Mouse (Mus musculus): ENCODE results near the gene Kcnk13. TPM values are rescaled to one million over a fixed set of nuclear protein-coding genes. Genes with fewer than 3 reads are reported as not detected.
A peak's percentile ranks its signal among the peaks of the same experiment; 100 is the strongest.

Kcnk13 gene
- polyA plus RNA-seq, 1 experiment from 2014 or later, result 0.39 TPM

GRCm38 (mm10) chr12:99939179-99939578, 25.1 kb upstream of the Kcnk13 start:
- Histone ChIP-seq H3K27ac (no peak overlapping the region), H3K9ac (no peak overlapping the region), H3K27me3 (no peaks in the 10 kb centered on the region), H3K4me2 (replicated peaks) (no peak overlapping the region), H3K4me1 (no peaks in the 10 kb centered on the region), H3K36me3 (peaks cover 65% of the 10 kb centered on the region), H3K9me3 (replicated peaks) (no peaks in the 10 kb centered on the region), H3K4me3 (no peak overlapping the region)
- 93% methylated on average over 6 of the region's 6 CpGs for WGBS
- ATAC-seq (ENCODE audit: low FRiP score), result no peak

GRCm38 (mm10) chr12:99940704-99941103, 23.6 kb upstream of the Kcnk13 start:
- ATAC-seq (ENCODE audit: low FRiP score), result no peak
- H3K4me3 ChIP-seq, result no peak overlapping the region
- H3K36me3 ChIP-seq, result peaks cover 59% of the 10 kb centered on the region
- 85% methylated on average over 7 of the region's 7 CpGs for WGBS
- H3K4me2 ChIP-seq (replicated peaks), result no peak overlapping the region
- no peaks in the 10 kb centered on the region for H3K4me1 ChIP-seq
- no peak overlapping the region for H3K9ac ChIP-seq
- no peaks in the 10 kb centered on the region for H3K9me3 ChIP-seq (replicated peaks)
- no peak overlapping the region for H3K27ac ChIP-seq
- no peaks in the 10 kb centered on the region for H3K27me3 ChIP-seq

- Histone ChIP-seq H3K4me2 (replicated peaks) (no peak overlapping the region), H3K4me3 (no peak overlapping the region), H3K4me1 (no peaks in the 10 kb centered on the region), H3K27ac (no peak overlapping the region), H3K9ac (no peak overlapping the region), H3K36me3 (peaks cover 47% of the 10 kb centered on the region), H3K9me3 (replicated peaks) (no peaks in the 10 kb centered on the region), H3K27me3 (no peaks in the 10 kb centered on the region)
- WGBS, result 88% methylated on average over 8 of the region's 8 CpGs
- ATAC-seq (ENCODE audit: low FRiP score), result no peak
These were observed 21.9 kb upstream of the Kcnk13 start for GRCm38 (mm10) chr12:99942441-99942840.

GRCm38 (mm10) chr12:99952928-99953327, 11.4 kb upstream of the Kcnk13 start:
- ATAC-seq (ENCODE audit: low FRiP score), result no peak
- Histone ChIP-seq H3K4me2 (replicated peaks) (no peak overlapping the region), H3K27me3 (no peaks in the 10 kb centered on the region), H3K36me3 (peaks cover 9% of the 10 kb centered on the region; the same call in 1 of the 2 replicates), H3K27ac (no peak overlapping the region), H3K9me3 (replicated peaks) (no peaks in the 10 kb centered on the region), H3K4me1 (0 out of 2 replicates have a peak, but pooled peaks cover 1% of the 10 kb centered on the region), H3K4me3 (no peak overlapping the region), H3K9ac (no peak overlapping the region)
- 54% methylated on average over 7 of the region's 7 CpGs for WGBS

GRCm38 (mm10) chr12:99956411-99956810, 7.9 kb upstream of the Kcnk13 start:
- no peak overlapping the region for H3K9ac ChIP-seq
- H3K27me3 ChIP-seq, result 0 out of 2 replicates have a peak, but pooled peaks cover 3% of the 10 kb centered on the region
- peaks cover 10% of the 10 kb centered on the region; the same call in 1 of the 2 replicates for H3K4me1 ChIP-seq
- no peak overlapping the region for H3K4me2 ChIP-seq (replicated peaks)
- H3K36me3 ChIP-seq, result peaks cover 7% of the 10 kb centered on the region; the same call in 1 of the 2 replicates
- no peak overlapping the region for H3K27ac ChIP-seq
- no peak for ATAC-seq (ENCODE audit: low FRiP score)
- 85% methylated on average over 7 of the region's 7 CpGs for WGBS
- no peaks in the 10 kb centered on the region for H3K9me3 ChIP-seq (replicated peaks)
- H3K4me3 ChIP-seq, result no peak overlapping the region

GRCm38 (mm10) chr12:99958068-99959060, 5.9 kb upstream of the Kcnk13 start:
- Histone ChIP-seq H3K27me3 (peaks cover 9% of the 10 kb centered on the region), H3K9me3 (replicated peaks) (no peaks in the 10 kb centered on the region), H3K4me2 (replicated peaks) (no peak overlapping the region), H3K4me3 (no peak overlapping the region), H3K4me1 (peaks cover 10% of the 10 kb centered on the region; the same call in 1 of the 2 replicates), H3K36me3 (peaks cover 7% of the 10 kb centered on the region; the same call in 1 of the 2 replicates), H3K9ac (no peak overlapping the region), H3K27ac (no peak overlapping the region)
- 53% methylated on average over 9 of the region's 9 CpGs for WGBS
- peak; percentile 46; the same call in 1 of the 2 replicates for ATAC-seq (ENCODE audit: low FRiP score)

- ATAC-seq (ENCODE audit: low FRiP score), result no peak
- Histone ChIP-seq H3K4me2 (replicated peaks) (no peak overlapping the region), H3K36me3 (peaks cover 7% of the 10 kb centered on the region; the same call in 1 of the 2 replicates), H3K4me3 (no peak overlapping the region), H3K4me1 (peaks cover 13% of the 10 kb centered on the region), H3K9me3 (replicated peaks) (no peaks in the 10 kb centered on the region), H3K27me3 (peaks cover 18% of the 10 kb centered on the region), H3K9ac (no peak overlapping the region), H3K27ac (no peak overlapping the region)
These were observed 5.0 kb upstream of the Kcnk13 start for GRCm38 (mm10) chr12:99959291-99959690.

GRCm38 (mm10) chr12:99959930-99960329, 4.4 kb upstream of the Kcnk13 start:
- no peaks in the 10 kb centered on the region for H3K9me3 ChIP-seq (replicated peaks)
- peaks cover 19% of the 10 kb centered on the region for H3K4me1 ChIP-seq
- H3K27me3 ChIP-seq, result peaks cover 24% of the 10 kb centered on the region
- H3K27ac ChIP-seq, result no peak overlapping the region
- H3K4me3 ChIP-seq, result no peak overlapping the region
- H3K36me3 ChIP-seq, result peaks cover 7% of the 10 kb centered on the region; the same call in 1 of the 2 replicates
- no peak for ATAC-seq (ENCODE audit: low FRiP score)
- H3K4me2 ChIP-seq (replicated peaks), result no peak overlapping the region
- no peak overlapping the region for H3K9ac ChIP-seq
- 34% methylated on average over 10 of the region's 10 CpGs for WGBS

GRCm38 (mm10) chr12:99960675-99961074, 3.6 kb upstream of the Kcnk13 start:
- Histone ChIP-seq H3K4me1 (peaks cover 27% of the 10 kb centered on the region), H3K36me3 (peaks cover 2% of the 10 kb centered on the region; the same call in 1 of the 2 replicates), H3K27ac (no peak overlapping the region), H3K9ac (no peak overlapping the region), H3K27me3 (peaks cover 32% of the 10 kb centered on the region), H3K4me3 (no peak overlapping the region), H3K4me2 (replicated peaks) (no peak overlapping the region), H3K9me3 (replicated peaks) (no peaks in the 10 kb centered on the region)
- WGBS, result 94% methylated on average over 7 of the region's 7 CpGs
- no peak for ATAC-seq (ENCODE audit: low FRiP score)

DNA sequence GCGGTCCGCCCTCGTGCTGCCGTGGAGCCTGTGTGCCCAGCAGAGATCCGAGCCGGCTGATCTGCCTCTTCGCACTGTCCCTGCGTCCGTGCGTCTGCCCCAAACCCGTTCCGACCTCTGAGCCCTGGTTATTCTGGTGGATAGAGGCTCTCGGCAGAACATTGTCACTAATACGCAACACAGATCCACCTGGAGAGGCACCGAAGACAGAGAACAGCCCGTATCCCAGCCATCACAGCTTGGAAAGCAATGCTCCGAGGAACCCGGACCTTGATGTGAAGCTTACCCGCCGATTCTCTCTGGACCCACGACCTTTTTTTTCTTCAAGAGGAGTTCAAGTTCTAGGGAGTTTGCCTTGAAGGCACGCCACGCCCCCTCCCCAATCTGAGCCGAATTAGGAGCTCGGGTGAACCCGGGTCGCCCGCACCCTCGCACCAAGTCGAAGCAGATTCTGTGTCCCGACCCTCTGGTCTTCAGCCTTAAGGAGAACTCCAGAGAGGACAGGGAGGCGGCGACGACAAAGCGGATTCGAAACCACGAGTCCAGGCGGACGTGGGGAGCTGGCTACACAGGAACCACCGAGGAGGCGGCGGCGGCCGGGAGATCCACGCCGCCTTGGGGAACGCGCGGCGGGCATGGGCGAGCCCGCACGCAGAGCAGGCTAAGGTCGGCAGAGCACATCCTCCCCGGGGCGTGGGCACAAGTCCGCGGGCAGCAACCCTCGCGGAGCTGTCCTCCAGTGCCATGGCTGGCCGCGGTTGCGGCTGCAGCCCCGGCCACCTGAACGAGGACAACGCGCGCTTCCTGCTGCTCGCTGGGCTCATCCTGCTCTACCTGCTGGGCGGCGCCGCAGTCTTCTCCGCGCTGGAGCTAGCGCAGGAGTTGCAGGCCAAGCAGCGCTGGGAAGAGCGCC, 1.2 kb downstream of the Kcnk13 start:
- Histone ChIP-seq H3K9ac (peak overlapping the region; percentile 69), H3K27ac (no peak overlapping the region)

GRCm38 (mm10) chr12:99966116-99966770, 1.9 kb downstream of the Kcnk13 start:
- Histone ChIP-seq H3K4me2 (replicated peaks) (peak overlapping the region; percentile 99), H3K9ac (peak overlapping the region; percentile 69), H3K27me3 (peaks cover 72% of the 10 kb centered on the region), H3K27ac (no peak overlapping the region), H3K36me3 (no peaks in the 10 kb centered on the region), H3K4me3 (peak overlapping the region; percentile 53), H3K9me3 (replicated peaks) (no peaks in the 10 kb centered on the region), H3K4me1 (peaks cover 29% of the 10 kb centered on the region)
- no peak for ATAC-seq (ENCODE audit: low FRiP score)
- WGBS, result 4% methylated on average over 25 of the region's 25 CpGs

More for the DNA sequence above, 1.2 kb downstream of the Kcnk13 start:
- peak overlapping the region; percentile 99 for H3K4me2 ChIP-seq (replicated peaks)
- H3K4me1 ChIP-seq, result peaks cover 29% of the 10 kb centered on the region
- H3K36me3 ChIP-seq, result no peaks in the 10 kb centered on the region
- H3K9me3 ChIP-seq (replicated peaks), result no peaks in the 10 kb centered on the region
- under 1% methylated on average over 77 of the region's 77 CpGs for WGBS
- H3K27me3 ChIP-seq, result peaks cover 72% of the 10 kb centered on the region
- H3K4me3 ChIP-seq, result peak overlapping the region; percentile 53
- ATAC-seq (ENCODE audit: low FRiP score), result no peak; the same call in 1 of the 2 replicates
